Mouse (Mus musculus) MEL (cell line): ENCODE data around the gene Lrch3.

Experiments
- CTCF ChIP-seq, 3 experiments: IDR thresholded peaks in 2 of 3; conservative IDR thresholded peaks in 1 of 3; 2 replicates each; pipeline ENCODE4 v1.5.1; 2011 to 2012; ENCODE audit warnings: low read length in 3 of 3, low read depth in 2 of 3, mild to moderate bottlenecking in 2 of 3, improper control_type of control experiment in 1 of 3, inconsistent platforms in 1 of 3, mixed read lengths in 1 of 3, moderate library complexity in 1 of 3; ENCODE audit not compliant: control insufficient read depth in 1 of 3, insufficient read depth in 1 of 3, poor library complexity in 1 of 3, severe bottlenecking in 1 of 3
- E2F4 ChIP-seq: IDR thresholded peaks from 2 replicates; pipeline ENCODE4 v1.6.1; 2011; ENCODE audit warnings: low read depth, low read length, improper control_type of control experiment, borderline replicate concordance
- ELF1 ChIP-seq: IDR thresholded peaks from 2 replicates; pipeline ENCODE4 v1.6.1; 2014; ENCODE audit warnings: low read depth, mild to moderate bottlenecking, inconsistent platforms, low read length, improper control_type of control experiment, moderate library complexity
- EP300 ChIP-seq, 2 experiments: IDR thresholded peaks; 2 replicates each; pipeline ENCODE4 v1.6.1; 2011; ENCODE audit warnings: improper control_type of control experiment in 2 of 2, low read length in 2 of 2, low read depth in 1 of 2, mild to moderate bottlenecking in 1 of 2
- NRF1 ChIP-seq: IDR thresholded peaks from 2 replicates; pipeline ENCODE4 v1.6.1; 2014; ENCODE audit warnings: low read depth, mild to moderate bottlenecking, inconsistent platforms, low read length, improper control_type of control experiment, moderate library complexity; ENCODE audit not compliant: poor library complexity, insufficient read depth, severe bottlenecking
- RAD21 ChIP-seq: IDR thresholded peaks from 2 replicates; pipeline ENCODE4 v1.6.1; 2011; ENCODE audit warnings: mild to moderate bottlenecking, low read depth, low read length, improper control_type of control experiment

DNA sequence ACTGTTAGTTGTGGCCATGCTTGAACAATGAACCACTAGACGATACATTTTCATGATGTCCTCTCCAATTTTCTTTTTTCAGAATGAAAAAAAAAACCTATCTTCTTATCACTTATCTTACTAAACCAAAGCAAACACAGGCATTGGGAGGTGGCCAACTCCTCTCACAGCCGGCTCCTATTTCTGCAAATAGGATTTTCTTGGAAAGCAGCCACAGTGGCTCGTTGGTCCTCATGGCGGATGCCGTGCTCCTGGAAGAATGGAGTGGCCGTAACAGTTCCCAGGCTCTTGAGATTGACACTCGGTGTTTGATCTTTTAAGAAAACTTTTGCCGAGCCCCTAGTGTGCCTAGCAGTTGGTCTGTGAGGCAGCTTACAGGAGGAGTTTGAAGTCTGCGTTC, 91.3 kb downstream of the Lrch3 start:
- TF ChIP-seq NRF1 (no peak), RAD21 (no peak), EP300 (IDR thresholded peaks at IDR 0.05; ENCODE audit: low read depth in 1 of 2, low read length in 2 of 2) (peak in 1 of 2 experiments; percentile 41; a peak in 2 of 4 replicates), CTCF (IDR thresholded peaks at IDR 0.05 in 2 of 3, conservative IDR thresholded peaks at IDR 0.05 in 1 of 3; ENCODE audit: control insufficient read depth in 1 of 3, insufficient read depth in 1 of 3, low read depth in 2 of 3, low read length in 3 of 3, poor library complexity in 1 of 3, severe bottlenecking in 1 of 3) (no peak), ELF1 (no peak), E2F4 (no peak)
